In genomic region chr15:80031133-80031532, GRCm38 (mm10) we compare ENCODE assay signal across 16 mouse cellular contexts. TPM values are rescaled to one million over a fixed set of nuclear protein-coding genes. Genes with fewer than 3 reads are reported as not detected.
DNase-seq lines count a peak whose midpoint lies in the region; ATAC-seq and TF ChIP-seq lines count a peak whose summit lies in the region.
"Had no signal": no experiment of that assay in that cellular context is flagged by ENCODE, and none has a peak within 500 bp of the region (broad histone marks: within the 10 kb centered on the region; RNA-seq: fewer than 3 reads in every experiment).

No protein-coding gene starts in this region.

- H3K4me2 ChIP-seq in liver, postnatal 0 days (ENCODE audit: low read depth, low read length): no peak overlapping the region
- H3K4me2 ChIP-seq: limb, embryonic 13.5 days; neural tube, embryonic 13.5 days; stomach, embryonic 15.5 days had no signal

- H3K4me3 ChIP-seq in heart, adult 2 months: no peak overlapping the region
- no peak overlapping the region for H3K4me3 ChIP-seq in liver, postnatal 0 days (ENCODE audit: low read depth, low read length)
- no peak overlapping the region for H3K4me3 ChIP-seq in ES-Bruce4 (ENCODE audit: low read depth, low read length)
- no peak overlapping the region for H3K4me3 ChIP-seq in cortical plate, adult 2 months (ENCODE audit: insufficient read depth, low read length)
- H3K4me3 ChIP-seq: limb, embryonic 13.5 days; neural tube, embryonic 13.5 days; stomach, embryonic 15.5 days had no signal

- ATAC-seq in liver, postnatal 0 days: no peak
- ATAC-seq: inflammation-experienced regulatory T-cells, adult 6 months; Patski had no signal

- no peaks in the 10 kb centered on the region for H3K79me2 ChIP-seq in heart, adult 2 months (replicated peaks; ENCODE audit: control insufficient read depth, insufficient read depth, low read length)

- 88% methylated on average over 4 of the region's 4 CpGs for WGBS in heart, adult 2 months
- WGBS in liver, postnatal 0 days (ENCODE audit: insufficient replicate concordance): 72% methylated on average over 4 of the region's 4 CpGs

- peak; percentile 33 for TF ChIP-seq CTCF in heart, adult 2 months (IDR thresholded peaks at IDR 0.05)
- peak; percentile 59 for TF ChIP-seq CTCF in liver, postnatal 0 days (IDR thresholded peaks at IDR 0.05; ENCODE audit: low read depth)
- peak; percentile 58 for TF ChIP-seq CTCF in ES-Bruce4 (IDR thresholded peaks at IDR 0.05; ENCODE audit: low read depth, low read length)
- peak; percentile 21; the same call in 1 of the 2 replicates for TF ChIP-seq CTCF in cortical plate, adult 2 months (IDR thresholded peaks at IDR 0.05; ENCODE audit: extremely low read depth, insufficient read depth, low read length)

- no peaks in the 10 kb centered on the region for H3K9me3 ChIP-seq in liver, postnatal 0 days (ENCODE audit: low read length)
- H3K9me3 ChIP-seq in ES-Bruce4 (replicated peaks; ENCODE audit: control insufficient read depth, insufficient read depth, low read length, poor library complexity, severe bottlenecking): no peaks in the 10 kb centered on the region; the same call in 1 of the 2 replicates
- H3K9me3 ChIP-seq: neural tube, embryonic 13.5 days; stomach, embryonic 15.5 days had no signal

- H3K36me3 ChIP-seq in heart, adult 2 months (ENCODE audit: control insufficient read depth, insufficient read depth, low read length): no peaks in the 10 kb centered on the region
- no peaks in the 10 kb centered on the region for H3K36me3 ChIP-seq in liver, postnatal 0 days (replicated peaks; ENCODE audit: insufficient read depth, low read length)
- no peaks in the 10 kb centered on the region for H3K36me3 ChIP-seq in ES-Bruce4 (ENCODE audit: control insufficient read depth, insufficient read depth, low read length, poor library complexity, severe bottlenecking)
- H3K36me3 ChIP-seq: limb, embryonic 13.5 days; neural tube, embryonic 13.5 days; stomach, embryonic 15.5 days had no signal

- no peaks in the 10 kb centered on the region for H3K27me3 ChIP-seq in heart, adult 2 months (ENCODE audit: control insufficient read depth, insufficient read depth, low read length)
- H3K27me3 ChIP-seq in liver, postnatal 0 days (ENCODE audit: insufficient read depth, low read length): no peaks in the 10 kb centered on the region
- H3K27me3 ChIP-seq in ES-Bruce4 (ENCODE audit: control insufficient read depth, insufficient read depth, low read length, poor library complexity, severe bottlenecking): no peaks in the 10 kb centered on the region
- H3K27me3 ChIP-seq: limb, embryonic 13.5 days; neural tube, embryonic 13.5 days; Patski; stomach, embryonic 15.5 days had no signal

- TF ChIP-seq POLR2A in heart, adult 2 months (IDR thresholded peaks at IDR 0.05; ENCODE audit: insufficient read depth, low read depth, low read length): no peak
- TF ChIP-seq POLR2A in ES-Bruce4 (IDR thresholded peaks at IDR 0.05; ENCODE audit: insufficient read depth, low read length): no peak
- TF ChIP-seq POLR2A in cortical plate, adult 2 months (IDR thresholded peaks at IDR 0.05; ENCODE audit: extremely low read depth, insufficient read depth, low read length): no peak

- intact Hi-C loops in heart, adult 2 months (cut with DNase I): no loop called here
- intact Hi-C loops in heart, postnatal 10 days (cut with DNase I): no loop called here

- TF ChIP-seq EP300 in heart, adult 2 months (IDR thresholded peaks at IDR 0.05; ENCODE audit: insufficient read depth, low read depth, low read length): no peak
- TF ChIP-seq EP300 in liver, postnatal 0 days (IDR thresholded peaks at IDR 0.05; ENCODE audit: low read depth): no peak
- TF ChIP-seq EP300 in ES-Bruce4 (IDR thresholded peaks at IDR 0.05; ENCODE audit: insufficient read depth, low read depth, low read length): no peak

- no peak for DNase-seq in heart, adult 2 months
- no peak for DNase-seq in heart, postnatal 10 days
- DNase-seq in liver, postnatal 0 days: no peak
- DNase-seq in liver: no peak
- no peak for DNase-seq in frontal cortex, adult 2 months (ENCODE audit: extremely low spot score in 1 of 2, low spot score in 1 of 2)
- no peak for DNase-seq in right cerebral cortex, postnatal 14 days
- DNase-seq: heart, postnatal 36 days; kidney, postnatal 25 days; lung, postnatal 4 days had no signal

- no peak overlapping the region for H3K9ac ChIP-seq in heart, adult 2 months (ENCODE audit: low read depth, low read length)
- H3K9ac ChIP-seq in liver, postnatal 0 days (replicated peaks): no peak overlapping the region
- no peak overlapping the region for H3K9ac ChIP-seq in ES-Bruce4 (ENCODE audit: low read depth, poor library complexity, severe bottlenecking)
- H3K9ac ChIP-seq: limb, embryonic 13.5 days; neural tube, embryonic 13.5 days; stomach, embryonic 15.5 days had no signal

- H3K4me1 ChIP-seq in heart, adult 2 months (ENCODE audit: control insufficient read depth, insufficient read depth, low read length): peaks cover 9% of the 10 kb centered on the region
- 0 out of 2 replicates have a peak, but pooled peaks cover under 1% of the 10 kb centered on the region for H3K4me1 ChIP-seq in liver, postnatal 0 days (ENCODE audit: insufficient read depth)
- no peaks in the 10 kb centered on the region for H3K4me1 ChIP-seq in ES-Bruce4 (ENCODE audit: control insufficient read depth, insufficient read depth, low read length)
- H3K4me1 ChIP-seq in cortical plate, adult 2 months (ENCODE audit: control insufficient read depth, insufficient read depth, low read length): no peaks in the 10 kb centered on the region
- H3K4me1 ChIP-seq: neural tube, embryonic 13.5 days; stomach, embryonic 15.5 days had no signal

- no peak overlapping the region for H3K27ac ChIP-seq in heart, adult 2 months
- no peak overlapping the region for H3K27ac ChIP-seq in liver, postnatal 0 days (ENCODE audit: low read depth)
- H3K27ac ChIP-seq in ES-Bruce4 (ENCODE audit: insufficient read depth, low read length): no peak overlapping the region
- no peak overlapping the region for H3K27ac ChIP-seq in cortical plate, adult 2 months (ENCODE audit: insufficient read depth, low read length)
- H3K27ac ChIP-seq: limb, embryonic 13.5 days; neural tube, embryonic 13.5 days; stomach, embryonic 15.5 days had no signal

RNA-seq across cellular contexts. Expression of gene Pdgfb, which starts 16.4 kb away (rescaled TPM):
- 10 to 100 TPM; 27.1 to 27.3 TPM for total RNA-seq in heart, adult 2 months (2021)
- polyA plus RNA-seq in heart, adult 2 months (2012; rRNA removed): 32.6 and 45.1 TPM in 2 replicates
- 10 to 100 TPM; 49.2 to 56.2 TPM for total RNA-seq in heart, postnatal 10 days (2021)
- 0.77 and 0.85 TPM in 2 replicates for polyA plus RNA-seq in liver, postnatal 0 days (2015; fragmentation: Nextera tagmentation; extraction: Ambion mirVana)
- 16.8 and 17.1 TPM in 2 replicates for polyA plus RNA-seq in ES-Bruce4 (2011; ENCODE audit: insufficient read depth, insufficient read length, low read depth, missing spikeins)
- polyA plus RNA-seq in cortical plate, adult 2 months (2012; rRNA removed): 32.2 and 34.5 TPM in 2 replicates
- 30.7 and 32.4 TPM in 2 replicates for polyA plus RNA-seq in frontal cortex, adult 2 months (2012; rRNA removed)
